Mouse (Mus musculus) layer of hippocampus, adult 2 months (tissue): ENCODE measurements around the gene Ugt1a8. TPM values are rescaled to one million over a fixed set of nuclear protein-coding genes. Genes with fewer than 3 reads are reported as not detected.
"Not testable (repeated sequence)": the region's sequence is repeated elsewhere in the genome, so short reads cannot be mapped to it uniquely, and the experiment has no call there.

Experiments
- DNase-seq, 2 experiments: peaks; one replicate each; pipeline ENCODE4 v3.0.0; 2022; ENCODE audit warnings: low spot score in 2 of 2
- H3K27ac ChIP-seq: fragments of 200-600 bp; 2 replicates; pipeline ENCODE4 v1.8.1; 2022
- H3K4me3 ChIP-seq: fragments of 200-600 bp; 2 replicates; pipeline ENCODE4 v1.8.1; 2022; ENCODE audit warnings: mild to moderate bottlenecking
- CTCF ChIP-seq: fragments of 200-600 bp; conservative IDR thresholded peaks from 2 replicates; pipeline ENCODE4 v1.8.1; 2022; ENCODE audit warnings: antibody characterized with exemption, mild to moderate bottlenecking, moderate library complexity
- long read RNA-seq, 2 experiments: library from polyadenylated mRNA; stranded (forward); transcript quantifications; one replicate each; pipeline ENCODE4 v2.0.0; 2021; ENCODE audit warnings: borderline mapping rate in 2 of 2
- total RNA-seq, 2 experiments: library from RNA; stranded (reverse); gene quantifications; 2 replicates each; pipeline ENCODE4 v1.2.3; 2021

Ugt1a8 gene
- not detected for total RNA-seq
- long read RNA-seq, experiment 1, result 0 reads
- long read RNA-seq, experiment 2, result 0 reads

GRCm38 (mm10) chr1:88087513-88087912 lies at the start of gene Ugt1a8:
Ugt1a8 (plus strand) TSS chr1:88087813.
- Histone ChIP-seq H3K27ac (no peak within 1 kb of the TSS), H3K4me3 (no peak within 1 kb of the TSS)
- no peak for DNase-seq
- TF ChIP-seq CTCF, result no peak

DNA sequence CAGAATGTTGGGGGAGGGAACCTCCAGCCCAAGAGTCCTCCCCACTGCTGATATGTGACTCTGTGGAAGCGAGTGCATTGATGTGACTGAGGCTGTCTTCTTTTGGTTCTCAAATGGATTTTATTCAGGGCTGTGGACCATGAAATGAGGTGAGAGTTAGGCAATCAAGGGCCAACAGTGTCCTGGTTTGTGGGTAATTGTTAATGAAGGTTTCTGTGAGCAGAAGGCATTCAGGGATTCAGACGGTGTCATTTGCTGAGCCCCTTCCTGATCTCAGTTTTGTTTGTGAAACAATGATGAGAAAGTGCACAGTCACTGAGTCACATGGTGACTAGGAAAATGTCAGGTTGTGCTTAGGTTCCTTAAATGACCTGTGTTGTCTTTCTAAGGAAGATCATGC lies 44.6 kb upstream of the Ugt1a8 start:
- H3K27ac ChIP-seq, DNase-seq, H3K4me3 ChIP-seq: not testable (repeated sequence)

GRCm38 (mm10) chr1:88044832-88045437 lies 42.7 kb upstream of the Ugt1a8 start:
- not testable (repeated sequence) for H3K4me3 ChIP-seq, H3K27ac ChIP-seq, DNase-seq

DNA sequence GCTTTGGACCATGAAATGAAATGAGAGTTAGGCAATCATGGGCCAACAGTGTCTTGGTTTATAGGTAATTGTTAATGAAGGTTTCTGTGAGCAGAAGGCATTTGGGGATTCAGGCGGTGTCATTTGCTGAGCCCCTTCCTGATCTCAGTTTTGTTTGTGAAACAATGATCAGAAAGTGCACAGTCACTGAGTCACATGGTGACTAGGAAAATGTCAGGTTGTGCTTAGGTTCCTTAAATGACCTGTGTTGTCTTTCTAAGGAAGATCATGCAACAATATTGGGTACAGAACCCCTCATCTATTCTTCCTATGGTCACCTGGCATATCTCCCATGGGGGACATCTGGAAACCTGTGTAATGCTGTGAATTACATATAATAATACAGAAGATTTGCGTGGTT lies 40.2 kb upstream of the Ugt1a8 start:
- H3K27ac ChIP-seq, DNase-seq, H3K4me3 ChIP-seq: not testable (repeated sequence)

GRCm38 (mm10) chr1:88055088-88055487 lies 32.5 kb upstream of the Ugt1a8 start, which contains the start of gene Ugt1a10:
Ugt1a10 (plus strand) TSS chr1:88055388.
- no peak within 1 kb of the TSS for H3K27ac ChIP-seq
- no peak for DNase-seq
- TF ChIP-seq CTCF, result no peak
- no peak within 1 kb of the TSS for H3K4me3 ChIP-seq

- H3K4me3 ChIP-seq, H3K27ac ChIP-seq, DNase-seq: not testable (repeated sequence)
Measured at GRCm38 (mm10) chr1:88066472-88067102, 21.0 kb upstream of the Ugt1a8 start.

DNA sequence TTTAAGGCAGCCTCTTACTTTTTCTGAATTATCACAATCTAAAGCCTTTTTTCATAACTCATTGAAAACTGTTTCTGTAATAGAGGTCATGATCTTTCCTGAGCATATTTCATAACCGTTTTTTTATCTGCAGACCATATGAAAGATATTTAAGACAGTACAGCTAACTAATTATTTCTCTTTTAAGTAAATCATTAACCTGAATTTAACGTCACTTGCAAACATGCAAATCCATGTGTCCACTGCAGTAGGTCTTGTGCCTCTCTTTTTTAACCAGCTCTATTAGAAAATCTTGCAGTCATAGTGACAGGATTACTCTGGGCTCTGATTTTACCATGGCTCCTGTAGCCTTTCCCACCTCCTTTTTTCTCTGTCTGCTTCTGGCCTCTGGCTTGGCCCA lies 17.1 kb upstream of the Ugt1a8 start, which contains the start of gene Ugt1a9:
Gene Ugt1a9 (plus strand): TSS at position 306 of the 400 bp plus-strand sequence.
- Histone ChIP-seq H3K27ac (no peak within 1 kb of the TSS), H3K4me3 (no peak within 1 kb of the TSS)
- no peak for DNase-seq
- TF ChIP-seq CTCF, result no peak

GRCm38 (mm10) chr1:88070902-88071301 lies 16.7 kb upstream of the Ugt1a8 start:
- H3K4me3 ChIP-seq, result no peak overlapping the region

DNA sequence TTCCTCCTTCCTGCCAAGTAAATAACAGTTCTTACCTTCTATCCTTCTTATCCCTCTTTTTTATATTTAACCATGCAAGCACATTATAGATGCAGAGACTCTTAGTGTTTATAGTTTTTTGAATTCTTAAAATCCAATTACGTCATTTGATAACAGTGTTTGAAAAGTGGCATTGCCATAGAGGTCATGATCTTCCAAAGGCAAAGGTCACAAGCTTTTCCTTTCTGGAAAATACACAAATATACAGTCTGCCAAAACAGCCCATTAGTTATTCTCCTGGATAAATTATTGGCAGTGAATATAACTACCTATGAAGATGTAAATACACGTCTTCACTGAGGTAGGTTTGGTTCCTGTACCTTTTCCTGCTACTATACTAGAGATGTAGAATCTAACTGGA lies 13.1 kb upstream of the Ugt1a8 start:
- no peak for DNase-seq
- TF ChIP-seq CTCF, result no peak
- Histone ChIP-seq H3K4me3 (no peak overlapping the region), H3K27ac (no peak overlapping the region)

More at GRCm38 (mm10) chr1:88070902-88071301, 16.7 kb upstream of the Ugt1a8 start:
- no peak for DNase-seq
- TF ChIP-seq CTCF, result no peak
- no peak overlapping the region for H3K27ac ChIP-seq

GRCm38 (mm10) chr1:88077128-88077527 lies 10.5 kb upstream of the Ugt1a8 start:
- no peak for DNase-seq
- Histone ChIP-seq H3K4me3 (no peak overlapping the region), H3K27ac (no peak overlapping the region)
- TF ChIP-seq CTCF, result no peak

GRCm38 (mm10) chr1:88081670-88082069 lies 5.9 kb upstream of the Ugt1a8 start:
- no peak overlapping the region for H3K4me3 ChIP-seq
- no peak overlapping the region for H3K27ac ChIP-seq
- DNase-seq, result no peak
- no peak for TF ChIP-seq CTCF

GRCm38 (mm10) chr1:88086125-88086524 lies 1.5 kb upstream of the Ugt1a8 start:
- no peak overlapping the region for H3K4me3 ChIP-seq
- no peak for DNase-seq
- no peak for TF ChIP-seq CTCF
- no peak overlapping the region for H3K27ac ChIP-seq

DNA sequence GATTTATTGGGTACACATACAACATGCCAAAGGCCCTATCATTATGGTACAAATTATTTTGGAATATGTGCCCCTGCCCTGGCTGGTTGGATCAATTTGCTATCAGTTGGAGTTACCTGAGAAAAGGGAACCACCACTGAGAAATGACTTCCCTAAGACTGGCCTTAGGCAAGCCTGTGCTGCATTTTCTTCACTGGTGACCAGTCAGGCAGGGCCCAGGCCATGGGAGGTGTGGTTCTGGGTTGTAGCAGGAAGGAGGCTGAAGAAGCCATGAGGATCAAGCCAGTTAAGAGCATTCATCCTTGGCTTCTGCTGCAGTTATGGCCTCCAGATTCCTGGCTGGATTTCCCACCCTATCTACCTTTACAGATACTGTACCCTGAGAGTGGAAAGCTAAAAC lies 4.7 kb downstream of the Ugt1a8 start:
- no peak overlapping the region for H3K4me3 ChIP-seq
- no peak for TF ChIP-seq CTCF
- H3K27ac ChIP-seq, result no peak overlapping the region
- no peak for DNase-seq

DNA sequence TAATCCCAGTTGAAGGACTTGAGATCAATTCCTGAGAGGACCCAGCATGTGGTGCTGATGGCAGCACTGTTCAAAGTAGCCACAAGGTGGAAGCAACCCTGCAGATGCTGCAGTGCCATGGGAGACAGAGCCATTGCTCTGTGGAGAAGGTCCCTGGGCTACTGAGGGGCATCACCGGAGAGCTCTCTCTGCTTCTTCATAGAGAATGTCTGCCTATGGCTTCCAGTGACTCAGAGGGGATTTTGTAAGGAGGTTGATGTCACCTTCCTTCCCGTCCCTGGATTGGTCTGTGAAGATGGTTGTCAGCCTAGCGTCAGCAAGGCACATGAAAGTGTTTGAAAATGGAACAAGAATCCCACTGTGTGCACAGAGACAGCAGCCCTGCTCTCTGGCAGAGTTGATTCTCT lies 6.7 kb downstream of the Ugt1a8 start:
- peak; percentile 51 for TF ChIP-seq CTCF
- DNase-seq, H3K4me3 ChIP-seq: not testable (repeated sequence)

More for the DNA sequence above, 6.7 kb downstream of the Ugt1a8 start:
- H3K27ac ChIP-seq, result not testable (repeated sequence)
